Mouse (Mus musculus): ENCODE results near the gene Pitpnc1. TPM values are rescaled to one million over a fixed set of nuclear protein-coding genes. Genes with fewer than 3 reads are reported as not detected.

Pitpnc1 gene
- polyA plus RNA-seq, 1 experiment from 2014 or later, result 9.1 TPM

GRCm38 (mm10) chr11:107252026-107252425 lies 218.5 kb downstream of the Pitpnc1 start:
- no peak for TF ChIP-seq CTCF (IDR thresholded peaks at IDR 0.05; ENCODE audit: low read depth)
- no peak for TF ChIP-seq EP300 (IDR thresholded peaks at IDR 0.05; ENCODE audit: low read depth)

DNA sequence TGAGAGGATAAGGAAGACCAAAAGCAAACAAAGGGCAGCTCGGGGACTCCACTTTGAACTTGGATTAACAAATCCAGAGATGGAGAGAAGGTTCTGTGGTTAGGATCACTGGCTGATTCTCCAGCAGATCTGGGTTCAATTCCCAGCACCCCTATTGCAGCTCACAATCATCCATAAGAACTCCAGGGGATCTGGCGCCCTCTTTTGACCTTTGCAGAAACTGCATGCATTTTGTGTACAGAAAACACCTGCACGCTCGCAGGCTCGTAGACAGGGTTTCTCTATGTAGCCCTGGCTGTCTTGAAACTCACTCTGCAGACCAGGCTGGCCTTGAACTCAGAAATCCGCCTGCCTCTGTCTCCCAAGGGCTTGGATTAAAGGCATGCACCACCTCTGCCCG lies 219.0 kb downstream of the Pitpnc1 start:
- no peaks in the 10 kb centered on the region for H3K9me3 ChIP-seq (ENCODE audit: low read length)
- 92% methylated on average over 7 of the region's 7 CpGs for WGBS (ENCODE audit: insufficient replicate concordance)
- no peak for TF ChIP-seq EP300 (IDR thresholded peaks at IDR 0.05; ENCODE audit: low read depth)
- peak; percentile 40 for TF ChIP-seq CTCF (IDR thresholded peaks at IDR 0.05; ENCODE audit: low read depth)
- H3K9ac ChIP-seq (replicated peaks), result no peak overlapping the region
- H3K36me3 ChIP-seq (replicated peaks; ENCODE audit: insufficient read depth, low read length), result peaks cover 24% of the 10 kb centered on the region
- H3K27ac ChIP-seq (ENCODE audit: low read depth), result no peak overlapping the region
- no peak overlapping the region for H3K4me2 ChIP-seq (ENCODE audit: low read depth, low read length)
- H3K4me1 ChIP-seq (ENCODE audit: insufficient read depth), result no peaks in the 10 kb centered on the region
- H3K4me3 ChIP-seq (ENCODE audit: low read depth, low read length), result no peak overlapping the region
- ATAC-seq (no peak), DNase-seq (peak; percentile 20)
- H3K27me3 ChIP-seq (ENCODE audit: insufficient read depth, low read length), result no peaks in the 10 kb centered on the region

More at GRCm38 (mm10) chr11:107252026-107252425, 218.5 kb downstream of the Pitpnc1 start:
- ATAC-seq (no peak), DNase-seq (no peak)
- Histone ChIP-seq H3K9ac (replicated peaks) (no peak overlapping the region), H3K27me3 (ENCODE audit: insufficient read depth, low read length) (no peaks in the 10 kb centered on the region), H3K36me3 (replicated peaks; ENCODE audit: insufficient read depth, low read length) (peaks cover 24% of the 10 kb centered on the region), H3K4me2 (ENCODE audit: low read depth, low read length) (no peak overlapping the region), H3K4me3 (ENCODE audit: low read depth, low read length) (no peak overlapping the region), H3K4me1 (ENCODE audit: insufficient read depth) (no peaks in the 10 kb centered on the region), H3K9me3 (ENCODE audit: low read length) (no peaks in the 10 kb centered on the region), H3K27ac (ENCODE audit: low read depth) (no peak overlapping the region)
- 92% methylated on average over 10 of the region's 10 CpGs for WGBS (ENCODE audit: insufficient replicate concordance)

DNA sequence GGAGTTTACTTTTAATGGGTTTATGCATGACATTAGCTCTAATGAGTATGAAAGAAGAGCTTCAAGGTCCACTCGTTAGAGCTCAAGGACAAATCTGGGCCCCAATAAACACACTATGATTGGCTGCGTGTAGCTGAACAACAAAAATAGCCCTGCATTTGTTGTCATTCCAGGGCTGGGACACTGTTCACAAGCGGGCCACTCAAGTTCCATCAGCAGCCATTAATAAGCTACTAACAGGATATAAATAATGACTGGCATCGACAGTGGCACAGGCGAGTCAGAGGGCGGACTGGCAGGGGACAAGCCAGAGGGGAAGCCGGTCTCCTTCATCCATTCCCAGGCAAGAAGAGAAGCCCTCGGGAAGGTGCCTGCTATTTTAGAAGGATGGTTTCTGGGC lies 219.6 kb downstream of the Pitpnc1 start:
- no peak for ATAC-seq

GRCm38 (mm10) chr11:107248753-107249152 lies 221.7 kb downstream of the Pitpnc1 start:
- no peaks in the 10 kb centered on the region for H3K9me3 ChIP-seq (ENCODE audit: low read length)
- peaks cover 35% of the 10 kb centered on the region for H3K36me3 ChIP-seq (replicated peaks; ENCODE audit: insufficient read depth, low read length)
- TF ChIP-seq CTCF (IDR thresholded peaks at IDR 0.05; ENCODE audit: low read depth), result no peak
- TF ChIP-seq EP300 (IDR thresholded peaks at IDR 0.05; ENCODE audit: low read depth), result no peak
- DNase-seq, result no peak
- H3K4me3 ChIP-seq (ENCODE audit: low read depth, low read length), result no peak overlapping the region
- WGBS (ENCODE audit: insufficient replicate concordance), result 90% methylated on average over 7 of the region's 7 CpGs
- no peak overlapping the region for H3K9ac ChIP-seq (replicated peaks)
- no peak for ATAC-seq
- H3K27me3 ChIP-seq (ENCODE audit: insufficient read depth, low read length), result no peaks in the 10 kb centered on the region
- no peak overlapping the region for H3K27ac ChIP-seq (ENCODE audit: low read depth)
- no peak overlapping the region for H3K4me2 ChIP-seq (ENCODE audit: low read depth, low read length)
- no peaks in the 10 kb centered on the region for H3K4me1 ChIP-seq (ENCODE audit: insufficient read depth)

More for the DNA sequence above, 219.6 kb downstream of the Pitpnc1 start:
- Histone ChIP-seq H3K9ac (replicated peaks) (no peak overlapping the region), H3K27me3 (ENCODE audit: insufficient read depth, low read length) (no peaks in the 10 kb centered on the region), H3K9me3 (ENCODE audit: low read length) (no peaks in the 10 kb centered on the region), H3K36me3 (replicated peaks; ENCODE audit: insufficient read depth, low read length) (peaks cover 26% of the 10 kb centered on the region), H3K27ac (ENCODE audit: low read depth) (no peak overlapping the region), H3K4me2 (ENCODE audit: low read depth, low read length) (no peak overlapping the region), H3K4me1 (ENCODE audit: insufficient read depth) (no peaks in the 10 kb centered on the region), H3K4me3 (ENCODE audit: low read depth, low read length) (no peak overlapping the region)
- 90% methylated on average over 8 of the region's 8 CpGs for WGBS (ENCODE audit: insufficient replicate concordance)
- no peak for DNase-seq
- TF ChIP-seq EP300 (IDR thresholded peaks at IDR 0.05; ENCODE audit: low read depth) (no peak), CTCF (IDR thresholded peaks at IDR 0.05; ENCODE audit: low read depth) (no peak)

GRCm38 (mm10) chr11:107245657-107246056 lies 224.8 kb downstream of the Pitpnc1 start:
- Histone ChIP-seq H3K4me3 (ENCODE audit: low read depth, low read length) (no peak overlapping the region), H3K4me2 (ENCODE audit: low read depth, low read length) (no peak overlapping the region), H3K9me3 (ENCODE audit: low read length) (no peaks in the 10 kb centered on the region), H3K36me3 (replicated peaks; ENCODE audit: insufficient read depth, low read length) (peaks cover 25% of the 10 kb centered on the region), H3K4me1 (ENCODE audit: insufficient read depth) (no peaks in the 10 kb centered on the region), H3K9ac (replicated peaks) (no peak overlapping the region), H3K27me3 (ENCODE audit: insufficient read depth, low read length) (no peaks in the 10 kb centered on the region), H3K27ac (ENCODE audit: low read depth) (no peak overlapping the region)
- ATAC-seq (no peak), DNase-seq (no peak)
- WGBS (ENCODE audit: insufficient replicate concordance), result 86% methylated on average over 7 of the region's 7 CpGs
- TF ChIP-seq EP300 (IDR thresholded peaks at IDR 0.05; ENCODE audit: low read depth) (no peak), CTCF (IDR thresholded peaks at IDR 0.05; ENCODE audit: low read depth) (0 out of 2 replicates have a peak, but pooled peaks have one; percentile 15)

- TF ChIP-seq EP300 (IDR thresholded peaks at IDR 0.05; ENCODE audit: low read depth) (no peak), CTCF (IDR thresholded peaks at IDR 0.05; ENCODE audit: low read depth) (no peak)
- Histone ChIP-seq H3K27me3 (ENCODE audit: insufficient read depth, low read length) (no peaks in the 10 kb centered on the region), H3K27ac (ENCODE audit: low read depth) (no peak overlapping the region), H3K9ac (replicated peaks) (no peak overlapping the region), H3K4me3 (ENCODE audit: low read depth, low read length) (no peak overlapping the region), H3K4me2 (ENCODE audit: low read depth, low read length) (no peak overlapping the region), H3K9me3 (ENCODE audit: low read length) (no peaks in the 10 kb centered on the region), H3K36me3 (replicated peaks; ENCODE audit: insufficient read depth, low read length) (peaks cover 17% of the 10 kb centered on the region), H3K4me1 (ENCODE audit: insufficient read depth) (no peaks in the 10 kb centered on the region)
- ATAC-seq, result no peak
- DNase-seq, result no peak
- WGBS (ENCODE audit: insufficient replicate concordance), result 81% methylated on average over 6 of the region's 6 CpGs
Measured at GRCm38 (mm10) chr11:107243126-107243525, 227.4 kb downstream of the Pitpnc1 start.

DNA sequence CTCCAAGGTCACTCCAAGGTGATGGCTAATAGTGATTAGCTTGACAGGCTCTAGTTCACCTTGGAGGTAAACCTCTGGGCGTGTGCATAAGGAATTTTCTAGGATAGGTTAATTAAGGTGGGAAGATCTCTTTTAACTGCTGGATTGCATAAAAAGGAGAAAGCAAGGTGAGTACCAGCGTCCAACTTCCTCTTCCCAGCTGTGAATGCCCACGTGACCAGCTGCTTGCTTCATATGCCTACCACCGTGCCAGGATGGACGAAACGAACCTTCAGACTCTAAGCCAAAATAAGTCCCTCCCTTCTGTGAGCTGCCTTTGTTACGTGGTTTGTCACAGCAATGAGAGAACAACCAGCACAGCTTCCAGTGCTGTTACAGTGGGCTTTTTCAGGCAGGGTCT lies 228.8 kb downstream of the Pitpnc1 start:
- peaks cover 17% of the 10 kb centered on the region for H3K36me3 ChIP-seq (replicated peaks; ENCODE audit: insufficient read depth, low read length)
- no peak overlapping the region for H3K9ac ChIP-seq (replicated peaks)
- no peak overlapping the region for H3K4me3 ChIP-seq (ENCODE audit: low read depth, low read length)
- WGBS (ENCODE audit: insufficient replicate concordance), result 73% methylated on average over 7 of the region's 7 CpGs
- ATAC-seq (no peak), DNase-seq (no peak)
- H3K27ac ChIP-seq (ENCODE audit: low read depth), result no peak overlapping the region
- no peaks in the 10 kb centered on the region for H3K4me1 ChIP-seq (ENCODE audit: insufficient read depth)
- H3K4me2 ChIP-seq (ENCODE audit: low read depth, low read length), result no peak overlapping the region
- TF ChIP-seq CTCF (IDR thresholded peaks at IDR 0.05; ENCODE audit: low read depth) (no peak), EP300 (IDR thresholded peaks at IDR 0.05; ENCODE audit: low read depth) (no peak)
- no peaks in the 10 kb centered on the region for H3K9me3 ChIP-seq (ENCODE audit: low read length)
- no peaks in the 10 kb centered on the region for H3K27me3 ChIP-seq (ENCODE audit: insufficient read depth, low read length)
